8 mouse cellular contexts compared by ENCODE assay signal in genomic region chr14:57889541-57890010, GRCm38 (mm10). TPM values are rescaled to one million over a fixed set of nuclear protein-coding genes. Genes with fewer than 3 reads are reported as not detected.
DNase-seq lines count a peak whose midpoint lies in the region; ATAC-seq and TF ChIP-seq lines count a peak whose summit lies in the region.

No protein-coding gene starts in this region.

- peak overlapping the region; percentile 79 for H3K4me3 ChIP-seq in heart, embryonic 10.5 days
- peak overlapping the region; percentile 87 to 98 (median 98) for H3K4me3 ChIP-seq in CH12.LX (replicated peaks in 1 of 3; ENCODE audit: low read depth in 2 of 3, low read length in 2 of 3, poor library complexity in 1 of 3)
- H3K4me3 ChIP-seq in cortical plate, adult 2 months (ENCODE audit: insufficient read depth, low read length) = peak overlapping the region; percentile 77
- H3K4me3 ChIP-seq in hindbrain, embryonic 10.5 days = peak overlapping the region; percentile 98
- peak overlapping the region; percentile 97 for H3K4me3 ChIP-seq in liver, embryonic 11.5 days (ENCODE audit: low read depth, low read length)

- no peak for TF ChIP-seq CTCF in CH12.LX (conservative IDR thresholded peaks at IDR 0.05 in 1 of 2, IDR thresholded peaks at IDR 0.05 in 1 of 2; ENCODE audit: low read depth in 2 of 2, low read length in 2 of 2)
- TF ChIP-seq CTCF in cortical plate, adult 2 months (IDR thresholded peaks at IDR 0.05; ENCODE audit: extremely low read depth, insufficient read depth, low read length) = no peak

- TF ChIP-seq EP300 in CH12.LX (IDR thresholded peaks at IDR 0.05; ENCODE audit: low read length) = no peak

- intact Hi-C loops in heart, postnatal 36 days (cut with DNase I) = loop anchor here (2.0 to 5.0 kb wide), 3 partner anchors 19 to 142 kb away; partner anchors contain the start of genes Gm49361, Mrpl57 and Ska3

- H3K9me3 ChIP-seq in heart, embryonic 10.5 days = no peaks in the 10 kb centered on the region
- H3K9me3 ChIP-seq in CH12.LX (replicated peaks; ENCODE audit: low read length) = peaks cover 7% of the 10 kb centered on the region
- no peaks in the 10 kb centered on the region for H3K9me3 ChIP-seq in hindbrain, embryonic 10.5 days
- no peaks in the 10 kb centered on the region for H3K9me3 ChIP-seq in liver, embryonic 11.5 days (ENCODE audit: control insufficient read depth, low read length)

- H3K4me1 ChIP-seq in heart, embryonic 10.5 days = peaks cover 9% of the 10 kb centered on the region
- H3K4me1 ChIP-seq in CH12.LX (ENCODE audit: control insufficient read depth in 1 of 2, insufficient read depth in 2 of 2) = peaks cover 2 to 26% of the 10 kb centered on the region in 2 experiments; a peak in 3 of 4 replicates
- H3K4me1 ChIP-seq in cortical plate, adult 2 months (ENCODE audit: control insufficient read depth, insufficient read depth, low read length) = peaks cover 5% of the 10 kb centered on the region; the same call in 1 of the 2 replicates
- peaks cover 14% of the 10 kb centered on the region; the same call in 1 of the 2 replicates for H3K4me1 ChIP-seq in hindbrain, embryonic 10.5 days (replicated peaks)
- peaks cover 3% of the 10 kb centered on the region; the same call in 1 of the 2 replicates for H3K4me1 ChIP-seq in liver, embryonic 11.5 days (replicated peaks; ENCODE audit: control insufficient read depth, insufficient read depth, low read length)

- peaks cover 12% of the 10 kb centered on the region for H3K79me2 ChIP-seq in CH12.LX (replicated peaks; ENCODE audit: control insufficient read depth, extremely low read depth, insufficient read depth, poor library complexity, severe bottlenecking)

- no peaks in the 10 kb centered on the region for H3K27me3 ChIP-seq in heart, embryonic 10.5 days (ENCODE audit: insufficient read depth, poor library complexity, severe bottlenecking)
- H3K27me3 ChIP-seq in CH12.LX (replicated peaks) = no peaks in the 10 kb centered on the region
- no peaks in the 10 kb centered on the region for H3K27me3 ChIP-seq in hindbrain, embryonic 10.5 days (ENCODE audit: insufficient read depth, poor library complexity, severe bottlenecking)
- H3K27me3 ChIP-seq in liver, embryonic 11.5 days (replicated peaks; ENCODE audit: control insufficient read depth, insufficient read depth, low read length) = no peaks in the 10 kb centered on the region

- TF ChIP-seq RAD21 in CH12.LX (IDR thresholded peaks at IDR 0.05; ENCODE audit: low read depth, low read length) = no peak

- under 1% methylated on average over 37 of the region's 37 CpGs for WGBS in heart, embryonic 10.5 days
- WGBS in hindbrain, embryonic 10.5 days = under 1% methylated on average over 37 of the region's 37 CpGs
- under 1% methylated on average over 36 of the region's 37 CpGs for WGBS in liver, embryonic 11.5 days

- in situ Hi-C loops in CH12.LX (cut with MboI; ENCODE audit: low pct_ligation_motif_present, low pct_unique_long_range_greater_than_20kb, low sequenced_read_pairs) = no loop called here

- no peak for TF ChIP-seq POLR2A in CH12.LX (IDR thresholded peaks at IDR 0.05; ENCODE audit: low read depth, low read length)
- TF ChIP-seq POLR2A in cortical plate, adult 2 months (IDR thresholded peaks at IDR 0.05; ENCODE audit: extremely low read depth, insufficient read depth, low read length) = no peak

- 0 out of 2 replicates have a peak, but pooled peaks cover 3% of the 10 kb centered on the region for H3K36me3 ChIP-seq in heart, embryonic 10.5 days
- H3K36me3 ChIP-seq in CH12.LX (replicated peaks in 1 of 2; ENCODE audit: control insufficient read depth in 1 of 2, insufficient read depth in 1 of 2, low read length in 1 of 2) = peaks cover 0 to 4% of the 10 kb centered on the region in 2 experiments
- H3K36me3 ChIP-seq in hindbrain, embryonic 10.5 days = peaks cover 9% of the 10 kb centered on the region; the same call in 1 of the 2 replicates
- H3K36me3 ChIP-seq in liver, embryonic 11.5 days (ENCODE audit: control insufficient read depth, insufficient read depth, low read length) = no peaks in the 10 kb centered on the region

- peak overlapping the region; percentile 92 for H3K27ac ChIP-seq in heart, embryonic 10.5 days
- H3K27ac ChIP-seq in CH12.LX (ENCODE audit: insufficient read depth, low read depth) = peak overlapping the region; percentile 18; the same call in 1 of the 2 replicates
- H3K27ac ChIP-seq in cortical plate, adult 2 months (ENCODE audit: insufficient read depth, low read length) = peak overlapping the region; percentile 75
- peak overlapping the region; percentile 97 for H3K27ac ChIP-seq in hindbrain, embryonic 10.5 days
- peak overlapping the region; percentile 74 for H3K27ac ChIP-seq in liver, embryonic 11.5 days (ENCODE audit: low read depth, low read length)

- peak overlapping the region; percentile 87 for H3K9ac ChIP-seq in CH12.LX (ENCODE audit: insufficient read depth, low read depth)
- H3K9ac ChIP-seq in liver, embryonic 11.5 days (ENCODE audit: low read depth, low read length) = peak overlapping the region; percentile 88

- peak overlapping the region; percentile 54; the same call in 1 of the 2 replicates for H3K4me2 ChIP-seq in CH12.LX (ENCODE audit: insufficient read depth, low read depth, poor library complexity, severe bottlenecking)
- H3K4me2 ChIP-seq in liver, embryonic 11.5 days = peak overlapping the region; percentile 84

- no peak; the same call in none of the 2 replicates for ATAC-seq in liver, embryonic 11.5 days (replicated peaks; ENCODE audit: low FRiP score)
- ATAC-seq in frontal cortex, adult (ENCODE audit: low TSS enrichment) = no peak; the same call in 1 of the 2 replicates

- no peak for DNase-seq in heart, embryonic 10.5 days (ENCODE audit: low spot score)
- DNase-seq in heart, postnatal 36 days = no peak
- peak; percentile 43 for DNase-seq in CH12.LX (ENCODE audit: extremely low read depth)
- DNase-seq in hindbrain, embryonic 10.5 days (ENCODE audit: low spot score) = peak; percentile 55
- DNase-seq in liver, embryonic 11.5 days (ENCODE audit: low spot score) = peak; percentile 71
- peak; percentile 65 for DNase-seq in naive thymus-derived CD4-positive, alpha-beta T cell, adult 2 months (ENCODE audit: low read depth)

- dilution Hi-C loops in CH12.LX (cut with MboI; ENCODE audit: extremely low pct_ligation_motif_present, extremely low pct_unique_long_range_greater_than_20kb, low sequenced_read_pairs) = no loop called here

TF ChIP-seq in CH12.LX, 34 proteins besides CTCF, POLR2A, EP300 and RAD21:
- peak; percentile 68 for TF ChIP-seq ELF1 (IDR thresholded peaks at IDR 0.05; ENCODE audit: low read depth, low read length)
- no peak for TF ChIP-seq BHLHE40 (IDR thresholded peaks at IDR 0.05; ENCODE audit: low read depth, low read length)
- peak; percentile 59; the same call in 1 of the 2 replicates for TF ChIP-seq SIN3A (IDR thresholded peaks at IDR 0.05; ENCODE audit: low read length)

RNA-seq across cellular contexts. Expression of gene Zdhhc20, which starts 0.5 kb away (rescaled TPM):
- 46.7 and 52.1 TPM in 2 replicates for polyA plus RNA-seq in heart, embryonic 10.5 days (2016; fragmentation: Nextera tagmentation; extraction: Ambion mirVana)
- total RNA-seq in heart, postnatal 36 days (2021) = 1 to 10 TPM; 8.3 to 10.0 TPM
- total RNA-seq in CH12.LX (2012; rRNA removed) (9.4 and 10.4 TPM in 2 replicates), CH12.LX (2014; rRNA removed) (27.4 and 36.1 TPM in 2 replicates)
- polyA plus RNA-seq in CH12.LX (2012; ENCODE audit: insufficient read length, low read depth) = 28.7 and 41.3 TPM in 2 replicates
- 28.2 and 28.7 TPM in 2 replicates for polyA plus RNA-seq in cortical plate, adult 2 months (2012; rRNA removed)
- polyA plus RNA-seq in hindbrain, embryonic 10.5 days (2016; fragmentation: Nextera tagmentation; extraction: Ambion mirVana) = 43.9 and 49.0 TPM in 2 replicates
- polyA plus RNA-seq in liver, embryonic 11.5 days (2014; fragmentation: Nextera tagmentation; extraction: Ambion mirVana) = 31.1 and 32.2 TPM in 2 replicates

Comparison
In these comparisons a context has a peak if more than half of its experiments do, and no peak if none do; other contexts are left out.
1. DNase-seq: peak in CH12.LX (single experiment), hindbrain, embryonic 10.5 days (single experiment), liver, embryonic 11.5 days (single experiment) and naive thymus-derived CD4-positive, alpha-beta T cell, adult 2 months (single experiment); none in heart, embryonic 10.5 days (single experiment) and heart, postnatal 36 days (0 of 2).
2. H3K27ac ChIP-seq: peak in every context shown above with its lines; median percentile 97 in hindbrain, embryonic 10.5 days; 92 in heart, embryonic 10.5 days; 75 in cortical plate, adult 2 months; 74 in liver, embryonic 11.5 days; 18 in CH12.LX.
3. Peak in every context shown above with its lines, with median percentiles within 50 percentile points of each other: H3K4me3 ChIP-seq.